Mouse (Mus musculus) granulocyte monocyte progenitor cell, adult 5-6 weeks (primary cell): ENCODE measurements around the gene Marc1. TPM values are rescaled to one million over a fixed set of nuclear protein-coding genes. Genes with fewer than 3 reads are reported as not detected.

ENCODE experiments used
- ATAC-seq: replicated peaks from 2 replicates; pipeline ENCODE4 v1.8.0; 2016; ENCODE audit warnings: mild to moderate bottlenecking, moderate TSS enrichment, inconsistent platforms; ENCODE audit not compliant: poor library complexity, severe bottlenecking
- total RNA-seq, 2 experiments: library from RNA; stranded (forward) in 1 of 2; stranded (reverse) in 1 of 2; fragments of 200-712, 200-1000 nt in 1 of 2; fragments of >200 nt in 1 of 2; fragmentation: Nextera tagmentation in 1 of 2; gene quantifications; 2 replicates each; pipeline ENCODE4 v1.2.3; 2014 to 2017

Gene Marc1
- total RNA-seq, 2 experiments from 2014 or later, result not detected

DNA sequence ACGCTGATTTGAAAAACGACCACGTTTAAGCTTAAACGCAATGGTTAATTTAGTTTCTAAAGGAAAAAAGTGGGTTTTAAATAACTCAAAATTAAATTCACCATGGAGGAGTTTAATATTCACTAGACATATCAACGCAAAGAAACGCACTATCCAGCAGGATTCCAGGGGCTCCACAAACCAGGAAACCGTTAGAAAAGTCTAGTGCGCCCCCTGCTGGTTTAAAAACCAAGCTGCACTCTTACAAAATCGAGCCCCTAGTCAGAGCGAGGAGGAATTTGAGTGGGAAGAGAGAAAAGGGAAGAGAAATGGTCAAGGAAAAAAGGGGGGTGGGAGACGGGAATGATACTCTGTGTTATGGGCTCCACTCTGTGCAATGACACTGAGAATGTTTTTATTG lies 14.0 kb upstream of the Marc1 start:
- peak; percentile 46 for ATAC-seq

GRCm38 (mm10) chr1:184824439-184824851 lies 13.3 kb upstream of the Marc1 start:
- ATAC-seq, result peak; percentile 95

GRCm38 (mm10) chr1:184822678-184823077 lies 11.6 kb upstream of the Marc1 start:
- ATAC-seq, result no peak

DNA sequence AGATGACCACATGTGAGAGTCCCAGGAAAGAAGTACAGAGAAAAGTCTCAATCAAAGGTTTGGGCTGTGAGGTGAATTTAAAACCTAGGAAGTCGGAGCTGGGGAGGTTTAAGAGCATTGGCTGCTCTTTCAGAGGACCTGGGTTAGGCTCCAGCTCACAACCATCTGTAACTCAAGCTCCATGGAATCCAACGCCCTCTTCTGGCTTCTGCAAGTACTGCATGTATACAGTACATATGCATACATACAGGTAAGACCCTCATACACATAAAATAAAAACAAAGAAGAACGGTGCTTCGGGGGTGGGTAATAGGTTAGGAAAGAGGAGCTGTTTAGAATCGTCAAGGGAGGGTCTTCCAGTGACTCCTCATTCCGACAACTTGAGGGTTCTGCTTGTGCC lies 6.7 kb upstream of the Marc1 start:
- ATAC-seq, result no peak

DNA sequence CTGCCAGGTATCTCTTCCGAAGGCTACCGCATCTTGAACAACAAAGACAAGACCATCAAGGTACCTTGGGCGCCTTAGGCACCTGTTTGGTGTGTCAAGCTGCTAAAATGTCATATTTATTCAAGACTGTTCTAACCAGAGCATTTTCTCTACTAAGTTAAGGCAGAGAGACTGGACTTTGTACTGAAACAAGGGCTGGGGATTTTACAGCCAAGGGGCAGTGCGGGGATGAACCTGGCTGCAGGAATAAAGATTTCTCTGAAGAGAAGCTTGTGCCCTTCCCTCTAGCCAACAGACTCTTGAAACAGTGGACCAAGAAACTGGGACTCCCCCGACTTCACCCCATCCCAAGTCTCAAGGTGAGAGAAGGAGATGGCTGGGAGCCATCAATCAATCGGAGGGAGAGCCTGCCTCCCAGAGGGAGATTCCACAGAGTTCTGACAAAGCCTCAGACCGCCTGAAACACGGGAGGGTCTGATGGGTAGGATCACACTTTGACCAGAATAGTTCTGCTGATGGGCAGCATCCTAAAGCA lies 670 bp upstream of the Marc1 start:
- ATAC-seq, result no peak

- no peak for ATAC-seq
Observed at GRCm38 (mm10) chr1:184809578-184810001, 1.5 kb downstream of the Marc1 start.

DNA sequence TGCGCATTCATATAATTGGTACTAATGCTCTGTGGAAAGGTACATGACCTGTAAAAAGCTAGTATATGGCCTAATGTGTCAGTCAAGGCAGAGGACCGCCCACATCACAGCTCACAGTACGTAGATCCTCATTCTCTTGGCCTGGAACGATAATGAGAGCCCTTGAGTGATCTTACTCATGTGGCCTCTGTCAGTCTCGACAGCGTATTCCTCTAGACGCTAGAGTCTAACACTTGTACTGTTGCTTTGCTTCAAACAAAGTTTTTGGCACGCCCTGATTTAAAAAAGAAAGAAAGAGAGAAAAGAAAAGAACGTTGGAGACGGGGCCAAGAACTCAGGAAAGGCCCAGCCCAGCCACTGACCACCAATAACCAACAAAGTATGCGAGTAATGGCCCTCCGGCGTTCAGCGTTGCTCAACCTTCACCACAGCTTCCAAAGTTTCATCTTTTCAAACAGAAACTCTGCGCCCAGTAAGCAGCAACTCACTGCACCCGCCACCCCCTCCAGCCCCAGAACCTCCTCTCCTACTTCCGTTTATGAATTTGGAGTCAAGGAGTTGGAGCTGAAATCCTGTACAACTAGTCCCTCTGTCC lies 2.6 kb downstream of the Marc1 start:
- ATAC-seq, result peak; percentile 68

DNA sequence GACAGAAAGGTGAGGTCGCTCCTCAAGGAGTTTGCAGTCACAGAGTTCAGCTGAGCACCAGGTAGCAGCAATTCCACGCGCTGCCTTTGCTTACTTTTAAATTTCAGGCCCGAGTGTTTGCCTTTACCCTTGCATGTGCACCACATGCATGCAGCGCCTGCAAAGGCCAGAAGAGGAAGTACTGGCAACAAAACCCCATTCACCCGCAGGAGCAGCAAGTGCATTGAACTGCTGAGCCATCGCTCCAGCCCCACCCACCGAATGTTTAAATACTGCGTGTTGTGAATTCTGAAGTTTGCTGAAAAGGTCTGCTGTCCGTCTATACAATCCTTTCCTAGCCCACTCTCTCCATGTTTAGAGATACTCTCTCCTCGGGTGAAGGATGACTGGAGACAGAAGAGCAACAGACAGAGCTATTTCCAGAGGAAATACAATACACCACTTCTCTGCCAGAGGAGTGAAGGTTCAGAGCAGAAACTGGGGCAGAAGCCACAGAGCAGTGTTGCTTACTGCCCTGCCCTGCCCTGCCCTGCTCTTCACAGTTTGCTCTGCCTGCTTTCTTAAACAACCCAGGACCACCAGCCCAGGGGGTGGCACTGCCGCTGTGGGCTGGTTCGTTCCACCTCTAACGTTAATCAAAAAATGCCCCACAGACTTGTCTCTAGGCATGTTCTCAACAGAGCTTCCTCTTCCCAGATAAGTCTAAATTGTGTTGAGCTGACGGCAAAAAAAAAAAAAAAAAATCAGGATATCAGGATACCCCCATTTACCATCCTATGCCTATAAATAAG lies 3.3 kb downstream of the Marc1 start:
- ATAC-seq, result peak; percentile 66

DNA sequence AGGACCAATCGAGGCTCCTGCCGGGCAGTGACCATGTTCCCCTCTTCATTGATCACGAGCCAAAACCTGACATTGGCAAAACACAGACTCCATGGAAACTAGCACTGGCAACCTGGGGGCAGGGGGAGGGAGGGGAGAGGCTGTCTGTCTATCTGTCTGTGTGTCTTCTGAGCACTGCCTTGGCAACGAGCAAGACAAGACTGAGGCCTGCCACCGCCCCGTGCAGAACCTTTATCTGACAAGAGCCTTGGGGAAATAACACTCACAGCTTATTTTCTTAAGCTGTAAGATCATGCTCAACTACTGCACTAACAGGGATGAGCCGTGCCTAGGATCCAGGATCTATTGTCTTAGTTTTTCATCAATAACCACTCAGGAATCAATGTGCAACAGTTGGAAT lies 4.0 kb downstream of the Marc1 start:
- no peak for ATAC-seq

DNA sequence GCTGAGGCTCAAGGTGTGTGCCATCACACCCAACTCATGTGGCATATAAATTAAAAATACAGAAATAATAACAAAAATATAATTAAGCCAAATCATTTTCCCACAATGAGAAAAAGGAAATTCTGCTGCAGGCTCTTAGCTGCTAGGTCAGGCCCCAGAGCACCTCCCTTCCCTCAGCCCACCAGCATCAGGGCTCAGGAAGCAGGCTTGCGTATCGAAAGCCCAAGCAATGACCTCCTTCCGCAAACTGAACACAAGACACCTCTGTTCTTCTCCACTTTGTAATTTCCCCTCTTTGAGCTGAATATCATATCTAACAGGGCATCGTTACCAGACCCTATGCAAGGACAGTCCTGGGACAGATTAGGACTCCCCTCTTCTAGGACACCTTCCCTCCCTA lies 5.4 kb downstream of the Marc1 start:
- ATAC-seq, result peak; percentile 54

GRCm38 (mm10) chr1:184793163-184793876 lies 17.8 kb downstream of the Marc1 start:
- peak; percentile 94 for ATAC-seq

DNA sequence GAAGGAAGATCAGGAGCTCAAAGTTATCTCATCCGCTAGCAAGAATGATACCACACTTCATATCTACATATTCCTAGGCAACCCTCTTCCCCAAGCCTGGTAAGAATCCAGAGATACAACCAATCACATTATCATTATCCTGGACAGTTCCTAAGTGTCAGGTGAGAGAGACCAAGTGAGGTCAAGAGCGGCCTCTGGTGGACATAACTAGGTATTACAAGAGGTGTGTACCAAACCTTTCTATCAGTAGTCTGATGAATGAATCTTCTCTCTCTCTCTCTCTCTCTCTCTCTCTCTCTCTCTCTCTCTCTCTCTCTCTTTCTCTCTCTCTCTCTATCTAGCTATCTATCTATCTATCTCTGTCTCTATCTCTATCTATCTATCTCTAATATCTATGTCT lies 20.0 kb downstream of the Marc1 start:
- ATAC-seq, result peak; percentile 65

GRCm38 (mm10) chr1:184786376-184787151 lies 24.5 kb downstream of the Marc1 start:
- ATAC-seq, result no peak

- peak; percentile 77 for ATAC-seq
Observed at GRCm38 (mm10) chr1:184783641-184784040, 27.5 kb downstream of the Marc1 start.

DNA sequence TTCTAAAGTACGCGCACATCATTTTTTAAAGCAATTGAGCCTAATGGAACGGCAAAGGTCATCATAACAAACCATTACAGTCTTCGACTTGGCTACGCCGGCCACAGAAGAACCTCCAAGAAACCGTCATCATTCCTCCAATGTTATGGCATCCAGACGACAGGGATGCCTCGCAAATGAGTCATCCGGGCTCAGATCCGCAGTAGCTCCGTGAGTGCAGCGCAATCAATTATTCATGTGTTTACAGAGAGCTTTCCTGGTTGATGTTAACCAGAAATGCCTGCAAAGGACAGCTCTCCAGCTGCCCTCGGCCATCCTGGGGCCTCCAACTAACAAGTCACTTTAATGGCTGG lies 29.0 kb downstream of the Marc1 start:
- no peak for ATAC-seq

- peak; percentile 40; the same call in 1 of the 2 replicates for ATAC-seq
Observed at GRCm38 (mm10) chr1:184781286-184782160, 29.6 kb downstream of the Marc1 start.

DNA sequence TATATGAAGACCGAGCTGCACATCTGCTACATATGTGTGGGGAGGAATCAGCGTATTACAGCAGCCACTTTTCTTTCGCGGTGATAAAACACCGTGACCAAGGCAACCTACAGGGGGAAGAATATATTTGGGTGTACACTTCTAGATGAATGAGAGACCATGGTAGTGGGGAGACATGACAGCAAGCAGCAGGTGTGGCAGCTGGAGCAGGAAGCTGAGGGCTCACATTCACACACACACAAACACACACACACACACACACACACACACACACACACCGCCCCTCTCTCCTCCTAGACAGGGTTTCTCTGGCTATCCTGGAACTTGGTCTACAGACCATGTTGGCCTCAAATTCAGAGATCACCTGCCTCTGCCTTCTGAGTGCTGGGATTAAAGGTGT lies 33.0 kb downstream of the Marc1 start:
- no peak for ATAC-seq

- ATAC-seq, result 0 out of 2 replicates have a peak, but pooled peaks have one; percentile 24
Observed at GRCm38 (mm10) chr1:184777061-184777795, 33.9 kb downstream of the Marc1 start.

- no peak for ATAC-seq
Observed at GRCm38 (mm10) chr1:184775289-184775688, 35.8 kb downstream of the Marc1 start.
